Mouse (Mus musculus): ENCODE results near the gene Neu2.

DNA sequence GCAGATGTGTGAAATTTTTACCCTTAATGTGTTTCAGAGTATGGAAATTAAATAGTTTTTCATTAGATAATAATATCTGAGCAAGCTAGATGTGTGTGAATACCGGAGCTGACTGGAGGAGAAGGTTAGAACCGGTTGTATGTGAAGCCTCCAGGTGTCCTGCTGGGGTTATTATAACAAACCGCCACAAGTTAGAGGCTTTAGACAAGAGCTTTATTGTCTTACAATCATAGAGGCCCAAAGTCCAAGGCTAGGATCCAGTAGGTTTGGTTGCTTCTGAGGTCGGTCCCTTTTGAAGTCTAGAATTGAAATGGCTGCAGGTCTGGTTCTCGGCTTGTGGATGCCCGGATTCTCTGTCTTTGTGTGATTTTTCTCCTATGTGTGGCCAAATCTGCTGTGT is 69.3 kb downstream of the Neu2 start:
- TF ChIP-seq POLR2A (IDR thresholded peaks at IDR 0.05; ENCODE audit: extremely low read depth, insufficient read depth, low read length) = no peak
- TF ChIP-seq CTCF (IDR thresholded peaks at IDR 0.05; ENCODE audit: extremely low read depth, insufficient read depth, low read length) = no peak
